Mouse (Mus musculus) right cerebral cortex, postnatal 36 days (tissue): ENCODE measurements at regions not wholly inside any gene's neighbourhood (a gene's known extent, or its start where the extent isn't known, plus 50 kb on each side); places are given as distances from the start of the nearest gene placed in this dataset.
"Not testable (repeated sequence)": the region's sequence is repeated elsewhere in the genome, so short reads cannot be mapped to it uniquely, and the experiment has no call there.

ENCODE experiments used
- DNase-seq, 2 experiments: peaks; one replicate each; pipeline ENCODE4 v3.0.0; 2022; ENCODE audit warnings: low spot score in 2 of 2, mixed read lengths in 1 of 2

DNA sequence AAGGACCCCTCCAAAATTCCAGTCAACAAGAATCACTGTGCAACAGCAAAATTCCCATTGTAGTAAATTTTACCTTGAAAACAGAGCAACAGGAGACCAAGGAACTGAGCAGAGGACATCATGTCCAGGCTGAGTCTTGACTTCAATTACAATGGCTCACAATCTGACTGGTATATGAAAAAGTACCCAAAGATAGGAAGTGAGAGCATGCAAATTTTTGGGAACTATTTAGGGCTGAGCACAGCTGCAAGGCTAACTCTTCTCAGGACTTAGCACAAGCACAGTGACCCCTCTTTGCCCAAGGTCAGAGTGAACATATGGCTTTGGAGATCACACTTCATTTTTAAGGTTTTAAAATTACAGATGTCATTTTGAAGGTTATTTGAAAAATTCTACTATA, 1096.7 kb upstream of the Tacstd2 start:
- not testable (repeated sequence) for DNase-seq

- no peak for DNase-seq
Observed at GRCm38 (mm10) chr6:68631787-68632186, 1096.2 kb upstream of the Tacstd2 start.

DNA sequence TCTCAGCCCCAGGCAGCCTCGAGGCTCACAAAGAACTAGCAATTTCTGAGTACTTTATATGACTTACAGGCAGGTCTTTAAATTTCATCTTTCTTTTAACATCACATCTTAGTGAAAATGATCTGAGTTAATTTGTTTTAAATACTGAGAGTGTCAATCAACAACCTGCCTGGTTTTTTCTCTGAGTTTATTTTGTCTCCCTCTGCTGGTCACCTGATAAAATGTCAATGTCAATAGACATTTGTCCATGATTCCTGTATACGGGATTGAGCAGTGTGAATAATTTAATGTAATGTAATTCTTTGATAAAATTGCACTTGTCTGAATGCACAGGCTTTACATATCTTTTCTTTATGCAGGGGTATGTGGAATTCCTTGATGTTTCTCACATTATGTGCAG, 1070.4 kb upstream of the Tacstd2 start:
- DNase-seq, result no peak
